Mouse (Mus musculus) lung, embryonic 16.5 days (tissue): Measurements from ENCODE around the gene Rabgap1l. TPM values are rescaled to one million over a fixed set of nuclear protein-coding genes. Genes with fewer than 3 reads are reported as not detected.

Experiments
- ATAC-seq: fragments of 200-750 bp; cut with Nextera tagmentation; 2 replicates; pipeline ENCODE4 v1.8.0; 2017; ENCODE audit warnings: low read depth, mild to moderate bottlenecking, moderate library complexity
- H3K27ac ChIP-seq: fragments of 300-500 bp; sonication (generic); 2 replicates; pipeline ENCODE4 v1.5.1; 2014; ENCODE audit warnings: mild to moderate bottlenecking, control low read depth, low read length
- H3K27me3 ChIP-seq: fragments of 300-500 bp; sonication (generic); 2 replicates; pipeline ENCODE4 v1.6.1; 2014; ENCODE audit warnings: low read depth, low read length, mixed read lengths; ENCODE audit not compliant: control insufficient read depth, insufficient read depth
- H3K36me3 ChIP-seq: fragments of 300-500 bp; sonication (generic); 2 replicates; pipeline ENCODE4 v1.6.1; 2014; ENCODE audit warnings: low read length; ENCODE audit not compliant: control insufficient read depth, insufficient read depth
- H3K4me1 ChIP-seq: fragments of 300-500 bp; sonication (generic); replicated peaks from 2 replicates; pipeline ENCODE4 v1.6.1; 2014; ENCODE audit warnings: low read length, mixed read lengths; ENCODE audit not compliant: control insufficient read depth, insufficient read depth
- H3K4me2 ChIP-seq: fragments of 300-500 bp; sonication (generic); 2 replicates; pipeline ENCODE4 v1.6.1; 2014; ENCODE audit warnings: low read depth, low read length, control low read depth
- H3K4me3 ChIP-seq: fragments of 300-500 bp; sonication (generic); 2 replicates; pipeline ENCODE4 v1.5.1; 2014; ENCODE audit warnings: mild to moderate bottlenecking, low read length, control low read depth
- H3K9ac ChIP-seq: fragments of 300-500 bp; sonication (generic); 2 replicates; pipeline ENCODE4 v1.6.1; 2014; ENCODE audit warnings: low read length, control low read depth
- H3K9me3 ChIP-seq: fragments of 300-500 bp; sonication (generic); 2 replicates; pipeline ENCODE4 v1.6.1; 2016; ENCODE audit warnings: low read length; ENCODE audit not compliant: control insufficient read depth
- WGBS: fragments of 180-500 bp; shearing (Covaris S2); extraction: QIAGEN DNeasy Blood & Tissue Kit; methylation state at CpG from one replicate; pipeline ENCODE4 v1.1.7; 2014; 5-methylcytosine and 5-hydroxymethylcytosine counted together
- polyA plus RNA-seq: library from polyadenylated mRNA; unstranded; fragments of >200 nt; fragmentation: Nextera tagmentation; extraction: Ambion mirVana; gene quantifications from 2 replicates; pipeline ENCODE4 v1.2.1, GENCODE M21; 2015

Rabgap1l gene
- polyA plus RNA-seq, 1 experiment from 2014 or later, result 28.2 TPM

DNA sequence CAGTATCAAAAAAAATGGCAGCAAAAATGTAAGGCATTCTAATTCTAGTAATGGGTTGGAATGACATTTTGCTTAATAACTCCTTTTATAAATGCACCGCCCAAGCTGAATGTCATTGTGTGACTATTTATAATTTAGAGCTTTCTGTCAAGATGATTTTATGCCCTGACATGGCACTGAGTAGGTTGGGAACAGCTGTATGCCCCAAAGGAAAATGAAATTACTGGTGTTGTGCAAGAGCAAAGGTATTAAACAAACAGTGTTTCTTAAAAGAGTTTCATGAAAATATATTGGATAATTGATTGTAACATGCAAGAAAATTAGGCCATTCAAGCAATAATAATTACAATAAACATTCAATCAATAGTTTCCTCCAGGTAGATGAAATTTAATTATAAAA lies 198.4 kb downstream of the Rabgap1l start:
- 93% methylated on average over 1 of the region's 1 CpGs for WGBS
- no peak overlapping the region for H3K27ac ChIP-seq

DNA sequence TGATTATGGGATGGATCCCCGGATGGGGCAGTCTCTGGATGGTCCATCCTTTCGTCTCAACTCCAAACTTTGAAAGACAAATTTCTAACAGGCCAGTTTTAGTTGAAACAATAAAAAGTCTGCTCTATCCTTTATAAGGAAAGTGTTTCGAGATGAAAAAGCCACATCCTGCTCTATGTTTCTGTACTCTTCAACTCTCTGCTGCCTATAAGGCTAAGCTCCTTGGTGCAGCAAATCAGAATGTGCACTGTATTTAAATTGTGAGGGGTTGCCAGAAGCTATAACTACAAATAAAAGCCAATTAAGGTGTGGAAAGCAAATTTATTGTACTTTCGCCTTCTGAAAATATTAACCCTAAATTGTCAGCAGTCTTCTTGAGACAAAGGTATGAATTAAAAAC lies 198.9 kb downstream of the Rabgap1l start:
- Histone ChIP-seq H3K27ac (no peak overlapping the region), H3K4me1 (no peaks in the 10 kb centered on the region), H3K4me3 (no peak overlapping the region), H3K9ac (no peak overlapping the region), H3K4me2 (no peak overlapping the region), H3K27me3 (no peaks in the 10 kb centered on the region), H3K9me3 (no peaks in the 10 kb centered on the region), H3K36me3 (no peaks in the 10 kb centered on the region)
- 80% methylated on average over 4 of the region's 4 CpGs for whole genome bisulfite sequencing
- ATAC-seq, result no peak

More for the DNA sequence above, 198.4 kb downstream of the Rabgap1l start:
- H3K9ac ChIP-seq, result no peak overlapping the region
- H3K27me3 ChIP-seq, result no peaks in the 10 kb centered on the region
- no peaks in the 10 kb centered on the region for H3K36me3 ChIP-seq
- H3K4me1 ChIP-seq, result no peaks in the 10 kb centered on the region
- ATAC-seq, result no peak
- no peaks in the 10 kb centered on the region for H3K9me3 ChIP-seq
- no peak overlapping the region for H3K4me3 ChIP-seq
- H3K4me2 ChIP-seq, result no peak overlapping the region

DNA sequence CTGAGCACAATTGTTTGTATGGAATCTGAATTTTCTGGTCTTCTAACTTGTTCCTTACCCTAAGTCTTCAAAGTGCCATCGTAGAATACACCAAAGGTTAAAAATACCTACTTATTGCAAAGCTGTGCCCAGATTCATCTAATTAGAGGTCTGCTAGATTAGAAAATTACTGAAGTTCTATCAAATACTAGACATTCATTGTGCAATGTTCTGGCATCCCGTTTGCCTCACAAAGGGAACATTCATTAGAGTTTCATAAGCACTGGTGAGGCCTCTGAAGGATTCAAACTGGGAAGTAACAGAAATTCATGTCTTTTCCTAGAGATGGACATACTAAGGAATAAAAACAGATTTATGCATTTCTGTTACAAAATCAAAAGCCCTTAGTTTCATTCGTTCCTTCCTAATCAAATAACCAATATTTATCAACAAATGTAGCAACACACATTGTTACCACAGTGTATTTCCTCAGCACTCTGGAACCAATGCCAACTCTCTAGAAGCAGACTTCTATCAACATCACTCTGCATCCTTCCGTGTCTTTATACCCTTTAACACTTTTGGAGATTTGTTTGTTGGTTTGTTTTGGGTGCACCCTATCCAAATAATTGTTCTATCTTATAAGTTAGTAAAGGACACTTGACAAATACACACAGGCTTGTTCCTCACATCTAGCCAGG lies 204.0 kb downstream of the Rabgap1l start:
- Histone ChIP-seq H3K9ac (no peak overlapping the region), H3K36me3 (no peaks in the 10 kb centered on the region), H3K4me2 (no peak overlapping the region), H3K4me3 (no peak overlapping the region), H3K27ac (no peak overlapping the region), H3K4me1 (no peaks in the 10 kb centered on the region), H3K9me3 (no peaks in the 10 kb centered on the region), H3K27me3 (no peaks in the 10 kb centered on the region)
- WGBS, result 60% methylated on average over 4 of the region's 4 CpGs
- ATAC-seq, result no peak

DNA sequence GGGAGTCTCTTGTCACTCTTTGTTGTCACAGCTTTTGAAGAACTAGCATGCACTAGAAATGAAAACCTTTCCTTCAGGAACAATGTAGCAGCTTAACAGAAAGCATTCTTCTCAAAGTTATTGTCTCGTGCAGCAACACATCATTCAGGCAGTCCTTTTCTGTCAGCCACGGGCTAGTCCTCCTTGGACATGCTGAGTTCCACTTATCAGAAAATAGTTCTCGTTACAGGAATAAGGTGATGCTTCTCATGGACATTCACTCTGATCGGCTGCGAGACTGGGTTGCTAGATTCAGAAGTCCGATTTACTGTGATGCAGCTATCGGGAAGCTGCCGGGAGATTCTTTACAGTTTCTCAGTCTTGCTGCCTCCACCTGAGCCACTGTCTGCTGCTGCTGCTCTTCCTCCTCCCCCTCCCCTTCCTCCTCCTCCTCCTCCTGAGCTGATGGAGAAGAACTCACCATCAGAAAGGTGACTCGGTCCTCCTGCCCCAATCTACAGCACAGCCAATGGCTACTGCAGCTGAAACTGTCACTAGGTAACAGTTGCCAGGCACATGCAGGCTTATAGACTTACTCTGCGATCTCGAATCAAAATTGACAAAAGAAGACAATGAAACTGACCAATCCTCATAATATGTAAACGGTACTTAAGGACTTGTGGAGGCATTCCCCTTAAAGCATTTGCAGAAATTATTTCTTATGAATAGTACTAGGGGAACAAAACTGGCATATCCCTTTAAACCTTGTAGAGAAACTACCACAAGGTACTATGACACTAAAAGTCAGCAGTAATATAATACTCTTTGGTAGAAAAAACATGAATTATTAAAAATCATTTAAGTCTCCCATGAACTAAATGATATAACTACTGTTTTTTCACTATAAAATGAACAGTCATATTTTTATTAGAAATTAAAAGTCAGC lies 213.4 kb downstream of the Rabgap1l start:
- no peak overlapping the region for H3K27ac ChIP-seq
- no peaks in the 10 kb centered on the region for H3K9me3 ChIP-seq
- no peaks in the 10 kb centered on the region for H3K4me1 ChIP-seq
- H3K27me3 ChIP-seq, result no peaks in the 10 kb centered on the region
- WGBS, result 64% methylated on average over 12 of the region's 12 CpGs
- no peak overlapping the region for H3K9ac ChIP-seq
- no peak overlapping the region for H3K4me3 ChIP-seq
- H3K4me2 ChIP-seq, result no peak overlapping the region
- no peak for ATAC-seq
- H3K36me3 ChIP-seq, result no peaks in the 10 kb centered on the region

- Histone ChIP-seq H3K9ac (no peak overlapping the region), H3K27ac (no peak overlapping the region), H3K4me2 (no peak overlapping the region), H3K9me3 (no peaks in the 10 kb centered on the region), H3K36me3 (no peaks in the 10 kb centered on the region), H3K4me3 (no peak overlapping the region), H3K27me3 (no peaks in the 10 kb centered on the region), H3K4me1 (no peaks in the 10 kb centered on the region)
- no peak for ATAC-seq
- WGBS, result 80% methylated on average over 4 of the region's 4 CpGs
These were observed 216.9 kb downstream of the Rabgap1l start for GRCm38 (mm10) chr1:160576124-160576523.

DNA sequence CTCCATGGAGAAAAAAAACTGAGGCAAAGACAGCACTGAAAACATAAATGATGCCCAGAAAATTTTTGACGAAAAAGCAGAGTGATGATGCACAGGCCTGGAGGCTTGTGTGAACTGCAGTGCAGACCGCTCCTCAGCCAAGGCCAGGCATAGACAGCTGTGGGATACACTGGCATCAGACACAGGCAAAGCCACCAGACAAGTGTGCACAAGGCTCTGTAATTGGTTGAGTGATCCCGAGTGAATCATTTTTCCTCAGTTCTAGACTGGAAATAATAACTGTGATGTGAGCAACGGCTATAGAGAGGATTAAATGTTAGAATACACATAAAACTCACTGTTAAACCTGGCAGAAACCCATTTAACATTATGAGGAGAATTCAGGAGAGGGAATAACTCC lies 219.0 kb downstream of the Rabgap1l start:
- Histone ChIP-seq H3K4me2 (no peak overlapping the region), H3K27me3 (no peaks in the 10 kb centered on the region), H3K9ac (no peak overlapping the region), H3K4me3 (no peak overlapping the region), H3K27ac (no peak overlapping the region), H3K4me1 (no peaks in the 10 kb centered on the region), H3K9me3 (no peaks in the 10 kb centered on the region), H3K36me3 (no peaks in the 10 kb centered on the region)
- WGBS, result 58% methylated on average over 4 of the region's 4 CpGs
- ATAC-seq, result no peak

GRCm38 (mm10) chr1:160566458-160566857 lies 226.6 kb downstream of the Rabgap1l start:
- Histone ChIP-seq H3K4me3 (no peak overlapping the region), H3K4me1 (no peaks in the 10 kb centered on the region), H3K36me3 (no peaks in the 10 kb centered on the region), H3K27me3 (no peaks in the 10 kb centered on the region), H3K9ac (no peak overlapping the region), H3K27ac (no peak overlapping the region), H3K4me2 (no peak overlapping the region), H3K9me3 (no peaks in the 10 kb centered on the region)
- ATAC-seq, result no peak
- 66% methylated on average over 4 of the region's 4 CpGs for WGBS

GRCm38 (mm10) chr1:160561381-160561780 lies 231.6 kb downstream of the Rabgap1l start:
- Histone ChIP-seq H3K36me3 (no peaks in the 10 kb centered on the region), H3K9ac (no peak overlapping the region), H3K9me3 (no peaks in the 10 kb centered on the region), H3K27me3 (no peaks in the 10 kb centered on the region), H3K4me3 (no peak overlapping the region), H3K4me1 (no peaks in the 10 kb centered on the region), H3K27ac (no peak overlapping the region), H3K4me2 (no peak overlapping the region)
- ATAC-seq, result no peak
- WGBS, result 72% methylated on average over 1 of the region's 1 CpGs

- ATAC-seq, result no peak
- H3K9me3 ChIP-seq, result no peaks in the 10 kb centered on the region
- H3K27ac ChIP-seq, result no peak overlapping the region
- 68% methylated on average over 1 of the region's 1 CpGs for WGBS
- no peak overlapping the region for H3K9ac ChIP-seq
- H3K36me3 ChIP-seq, result no peaks in the 10 kb centered on the region
- no peaks in the 10 kb centered on the region for H3K4me1 ChIP-seq
- H3K4me2 ChIP-seq, result no peak overlapping the region
- no peak overlapping the region for H3K4me3 ChIP-seq
- no peaks in the 10 kb centered on the region for H3K27me3 ChIP-seq
These were observed 242.4 kb downstream of the Rabgap1l start for GRCm38 (mm10) chr1:160550636-160551035.
